Mouse (Mus musculus) adrenal gland, postnatal 10 days (tissue): ENCODE data around the gene Naxd. TPM values are rescaled to one million over a fixed set of nuclear protein-coding genes. Genes with fewer than 3 reads are reported as not detected.
A peak's percentile ranks its signal among the peaks of the same experiment; 100 is the strongest.
"Not testable (repeated sequence)": the region's sequence is repeated elsewhere in the genome, so short reads cannot be mapped to it uniquely, and the experiment has no call there.

ENCODE experiments used
- DNase-seq: peaks from one replicate; pipeline ENCODE4 v3.0.0; 2021; ENCODE audit warnings: mixed read lengths
- total RNA-seq, 2 experiments: library from RNA; stranded (reverse); gene quantifications; 2 replicates each; pipeline ENCODE4 v1.2.3; 2021

Naxd gene
- total RNA-seq, 2 experiments from 2014 or later, result 60.9 to 63.3 TPM

DNA sequence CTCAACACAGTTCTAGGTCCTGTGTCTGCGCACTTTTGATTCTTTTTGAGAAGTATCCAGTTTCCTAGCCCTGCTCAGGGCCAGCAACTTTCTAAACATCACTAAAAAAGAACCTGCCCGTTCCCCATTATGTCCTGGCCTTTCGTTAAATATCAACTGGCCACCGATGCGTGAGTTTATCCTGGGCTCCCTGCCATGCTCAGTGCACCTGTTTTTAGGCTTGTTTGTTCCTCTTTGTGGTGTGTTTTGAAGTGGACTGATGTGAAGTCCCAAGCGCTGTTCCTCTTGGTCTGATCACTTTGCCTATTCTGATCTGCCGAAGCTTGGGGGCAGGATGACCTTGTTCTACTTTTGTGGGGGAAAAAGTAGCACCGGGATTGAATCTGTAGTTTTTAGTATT lies 26.0 kb upstream of the Naxd start:
- no peak for DNase-seq

DNA sequence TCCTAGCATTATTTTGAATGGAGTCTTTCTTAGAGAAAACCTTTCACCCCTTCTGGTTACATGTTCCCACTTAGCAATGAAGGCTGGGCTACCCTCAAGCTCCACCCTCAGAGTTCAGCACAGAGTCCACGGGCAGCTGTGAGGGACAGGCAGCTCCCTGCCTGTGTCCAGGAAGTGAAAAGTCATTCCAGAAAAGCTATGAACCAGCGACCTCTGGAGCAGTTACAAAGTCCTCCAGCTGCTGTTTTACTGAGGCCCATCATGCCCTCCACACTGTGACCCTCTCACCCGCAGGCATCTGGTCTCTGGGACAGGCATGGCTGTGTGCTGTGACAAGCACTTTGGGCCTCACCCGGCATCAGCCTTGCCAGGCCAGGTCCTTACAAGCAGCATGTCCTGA lies 24.2 kb upstream of the Naxd start:
- DNase-seq, result peak; percentile 28

DNA sequence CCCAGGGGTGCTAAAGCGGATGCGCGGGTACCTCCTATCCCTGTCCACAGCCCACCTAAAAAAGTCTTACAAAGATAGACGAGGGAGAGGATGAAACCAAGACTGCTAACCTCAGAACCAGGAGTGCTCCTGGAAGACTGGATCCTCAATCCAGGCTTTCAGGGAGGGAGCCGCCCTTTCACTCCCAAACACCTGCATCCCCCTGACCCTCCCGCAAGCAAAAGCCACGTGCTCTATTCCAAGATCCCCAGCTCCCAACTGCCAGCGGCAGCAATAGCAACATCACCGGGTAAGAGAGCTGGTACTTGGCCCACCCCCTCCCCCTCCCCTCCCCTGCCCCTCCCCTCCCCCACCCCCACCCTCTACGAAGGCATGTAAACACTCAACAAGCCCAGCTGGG lies 21.9 kb upstream of the Naxd start:
- no peak for DNase-seq

DNA sequence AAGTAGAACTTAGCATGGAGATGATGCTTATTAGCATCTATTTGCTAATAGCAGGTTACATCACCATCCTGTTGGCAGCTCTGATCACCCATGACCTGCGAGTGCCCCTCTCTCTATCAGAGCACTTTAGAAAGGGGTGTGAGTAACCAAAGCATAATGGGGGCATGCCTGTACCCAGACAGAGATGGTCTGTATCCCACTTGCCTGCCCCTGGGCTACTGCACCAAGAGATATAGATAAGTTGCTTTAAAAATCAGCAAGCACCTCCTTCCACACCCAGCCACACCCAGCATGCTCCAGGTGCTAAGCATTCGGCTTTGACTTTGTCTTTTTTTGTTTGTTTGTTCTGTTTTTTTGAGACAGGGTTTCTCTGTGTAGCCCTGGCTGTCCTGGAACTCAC lies 21.4 kb upstream of the Naxd start:
- no peak for DNase-seq

DNA sequence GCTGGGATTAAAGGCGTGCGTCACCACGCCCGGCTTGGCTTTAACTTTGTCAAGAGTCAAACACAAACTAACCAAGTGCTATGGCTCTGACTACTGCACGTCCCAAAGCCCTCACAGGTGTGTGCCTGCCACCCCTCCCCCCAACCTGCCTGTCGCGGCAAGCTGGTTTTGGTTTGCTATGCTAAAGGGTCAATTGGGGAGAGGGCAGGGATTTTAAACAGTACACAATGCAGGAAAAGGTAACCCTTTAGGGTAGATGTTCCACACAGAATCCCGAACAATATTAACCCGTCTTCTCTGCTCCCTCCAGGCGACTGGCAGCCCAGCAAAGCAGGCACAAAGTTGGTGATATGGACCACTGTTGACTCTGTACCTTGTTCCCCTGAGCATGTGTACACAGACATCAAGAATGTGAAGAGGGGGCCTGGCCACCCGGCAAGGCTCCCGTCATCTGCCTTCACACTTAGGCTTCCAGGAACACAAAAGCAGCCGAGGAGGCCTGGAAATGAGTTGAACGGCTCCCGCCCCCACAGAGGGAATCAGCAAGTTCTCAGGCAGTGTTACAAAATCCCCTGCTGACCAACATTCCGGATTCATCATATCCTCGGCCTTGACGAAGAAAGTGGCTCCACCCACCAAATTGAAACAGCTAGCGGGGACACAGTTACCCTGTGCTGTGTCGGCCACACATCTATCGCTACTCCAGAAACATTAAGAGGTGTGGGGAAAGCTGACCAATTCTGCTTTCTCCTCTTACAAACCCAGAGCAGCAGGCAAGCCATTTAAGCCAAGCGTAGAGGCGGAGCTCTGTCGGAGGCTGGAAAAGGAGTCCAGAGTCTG lies 20.7 kb upstream of the Naxd start:
- DNase-seq, result peak; percentile 77

DNA sequence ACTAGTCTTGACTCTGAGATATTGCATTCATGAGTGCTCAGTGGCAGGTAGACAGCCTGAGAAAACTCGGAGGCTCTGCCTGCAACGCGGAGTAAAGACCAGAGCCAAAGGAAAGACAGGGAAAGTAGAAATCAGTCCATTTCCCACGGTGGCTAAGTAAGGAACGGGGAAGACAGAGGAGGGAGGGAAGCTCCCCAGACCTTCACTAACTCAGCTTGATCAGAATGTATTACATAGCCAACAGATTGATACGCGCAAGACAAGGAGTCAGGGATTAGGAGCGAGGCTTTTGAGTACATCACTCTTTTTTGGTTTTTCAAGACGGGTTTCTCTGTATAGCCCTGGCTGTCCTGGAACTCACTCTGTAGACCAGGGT lies 20.1 kb upstream of the Naxd start:
- no peak for DNase-seq

DNA sequence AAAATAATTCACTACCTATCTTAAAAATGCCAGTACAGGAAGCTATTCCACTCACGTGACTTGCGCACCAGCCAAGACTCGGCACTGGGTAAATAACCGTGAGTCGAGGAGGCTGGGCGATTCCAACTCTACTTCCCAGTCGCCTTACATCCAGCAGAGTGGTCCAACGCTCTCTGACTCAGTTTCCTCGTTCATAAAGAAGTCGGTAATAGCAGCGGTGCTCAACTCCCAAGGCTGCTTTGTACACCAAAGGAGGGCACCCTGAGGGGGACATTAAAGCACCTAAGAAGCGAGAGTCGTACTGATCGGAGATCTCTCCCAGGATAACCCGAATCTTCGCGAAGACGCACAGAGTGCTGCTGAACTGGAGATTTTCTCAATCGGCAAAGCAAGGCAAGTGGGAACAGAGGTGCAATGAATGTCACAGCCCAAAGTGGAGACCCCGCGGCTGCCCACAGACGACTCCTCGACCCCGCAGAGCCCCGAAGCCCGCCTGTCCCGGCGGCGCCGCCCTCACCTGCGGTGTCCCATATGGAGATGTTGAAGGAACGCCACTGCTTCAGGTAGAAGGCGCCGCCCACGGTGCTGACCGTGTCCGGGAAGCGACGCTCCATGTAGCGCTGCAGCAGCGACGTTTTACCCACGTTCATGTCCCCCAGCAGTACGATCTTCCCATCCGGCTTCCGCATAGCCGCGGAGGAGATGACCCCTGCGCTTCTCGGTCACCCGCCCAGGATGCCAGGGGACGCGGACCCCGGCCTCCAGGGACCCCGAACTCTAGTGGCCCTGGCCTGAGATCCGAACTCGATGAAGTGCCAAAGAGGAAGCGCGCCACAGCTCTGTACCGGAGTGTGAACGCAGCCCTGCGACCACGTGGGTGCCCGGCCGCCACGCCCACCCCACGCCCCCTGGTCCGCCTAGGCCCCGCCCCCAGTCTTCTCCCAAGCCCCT lies 19.2 kb upstream of the Naxd start, which contains the start of gene Rab20:
Gene Rab20, minus strand, starts transcription at position 900 of the 951 bp plus-strand sequence.
- DNase-seq, result peak; percentile 86

DNA sequence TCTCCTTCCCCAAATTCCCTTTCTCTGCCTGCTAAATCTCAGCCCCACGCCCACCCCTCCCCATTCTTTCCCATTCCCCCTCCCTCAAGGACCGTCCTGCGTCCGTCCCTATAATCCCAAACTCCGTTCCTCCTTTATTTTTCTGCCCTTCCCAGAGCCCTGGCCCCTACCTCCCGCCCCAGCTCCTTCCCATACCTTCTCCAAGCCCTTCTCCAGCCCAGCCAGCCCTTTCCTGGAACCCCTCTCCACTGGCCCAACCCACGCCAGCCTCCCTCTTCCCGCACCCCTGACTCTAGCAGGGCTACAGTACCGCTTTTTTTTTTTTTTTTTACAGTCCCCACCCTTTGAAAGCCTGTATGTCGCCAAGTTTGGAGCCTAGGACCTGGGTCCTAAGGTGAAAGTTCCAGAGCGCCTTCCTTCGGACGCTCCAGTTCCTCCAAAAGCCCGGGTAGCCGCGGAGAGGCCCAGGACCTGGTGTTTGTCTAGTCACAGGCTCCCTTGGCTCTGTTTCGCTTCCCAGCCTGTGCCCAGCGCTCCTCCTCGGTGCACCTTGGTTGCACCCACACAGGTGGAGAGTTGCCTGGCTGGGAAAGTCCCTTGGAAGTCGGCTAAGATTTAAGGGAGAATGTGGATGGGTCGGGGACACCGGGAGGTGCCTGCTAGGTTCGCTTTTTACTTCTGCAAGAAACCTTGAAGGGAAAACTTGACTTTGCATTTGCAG lies 18.3 kb upstream of the Naxd start:
- DNase-seq, result no peak

DNA sequence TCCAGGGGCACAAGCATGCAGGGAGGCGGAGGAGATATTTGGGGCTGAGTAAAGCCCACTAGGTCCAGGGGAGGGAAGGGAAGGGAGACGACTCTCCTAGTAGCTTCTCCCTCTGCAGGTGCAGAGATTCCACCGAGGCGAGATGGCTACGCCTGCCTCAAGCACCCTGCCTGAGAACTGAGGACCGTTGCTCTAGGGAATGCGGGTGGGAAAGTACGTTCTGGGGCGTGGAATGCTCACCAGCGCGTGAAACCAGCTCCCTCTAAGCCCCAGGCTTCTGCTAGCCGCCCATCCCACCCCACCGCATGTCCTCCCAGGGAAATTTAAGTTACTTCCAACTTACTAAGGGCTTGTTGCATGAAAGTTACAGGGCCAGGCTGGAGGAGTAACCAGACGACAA lies 17.7 kb upstream of the Naxd start:
- no peak for DNase-seq

DNA sequence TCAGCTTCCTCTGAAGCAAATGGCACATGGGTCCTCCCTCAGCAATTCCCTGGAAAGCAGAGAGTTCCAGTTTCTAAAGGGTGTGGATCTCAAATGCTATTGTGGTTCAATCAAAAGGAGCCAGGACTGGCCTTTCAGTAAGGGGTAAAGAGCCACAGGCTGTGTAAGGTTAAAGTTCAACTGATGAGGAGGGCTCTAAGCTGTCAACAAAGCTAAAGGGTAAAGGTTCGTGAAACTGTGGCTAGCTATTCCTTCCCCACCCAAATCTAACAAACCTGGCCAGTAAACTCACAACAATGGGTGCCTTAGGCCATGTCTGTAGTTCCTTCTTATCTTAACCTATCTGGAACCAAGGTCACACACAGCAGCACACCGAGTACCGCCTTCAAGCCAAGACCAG lies 15.4 kb upstream of the Naxd start:
- DNase-seq, result no peak

DNA sequence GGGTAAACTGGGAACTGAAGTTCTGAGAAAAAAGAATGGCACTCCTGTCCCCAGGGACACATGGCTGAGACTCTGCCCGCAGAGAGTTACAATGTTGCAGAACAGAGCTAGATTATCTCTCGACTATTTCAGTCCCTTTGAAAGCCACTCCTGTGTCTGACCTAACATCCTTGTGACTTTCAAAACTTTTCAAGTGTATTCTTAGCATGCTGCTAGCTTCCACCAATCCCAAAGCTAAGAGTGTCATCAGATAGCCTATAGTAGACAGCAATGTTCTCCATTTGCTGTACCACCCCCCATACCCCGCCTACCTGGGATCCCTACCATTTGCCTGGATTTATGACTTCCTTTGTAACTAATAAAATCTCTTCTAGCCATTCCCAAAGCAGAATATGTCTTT lies 14.8 kb upstream of the Naxd start:
- no peak for DNase-seq

DNA sequence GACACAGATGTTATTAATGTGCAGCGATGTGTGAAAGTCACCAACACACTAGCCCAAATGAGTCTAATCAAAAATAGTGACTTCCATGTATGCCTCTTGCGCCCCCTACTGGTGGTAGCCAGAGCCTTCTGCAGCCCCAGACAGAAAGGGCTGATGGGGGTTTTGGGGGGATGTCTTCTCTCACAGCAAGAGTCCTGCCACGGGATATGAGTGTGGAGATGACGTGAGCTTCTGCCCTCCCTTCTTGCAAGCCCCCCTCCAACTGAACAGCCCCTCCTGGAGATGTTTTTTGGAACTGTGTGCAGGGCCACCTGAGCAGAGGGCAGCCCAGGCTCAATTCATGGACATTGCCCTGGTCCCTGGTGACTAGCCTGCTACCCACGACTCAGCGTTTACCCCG lies 11.2 kb upstream of the Naxd start:
- DNase-seq, result peak; percentile 86

DNA sequence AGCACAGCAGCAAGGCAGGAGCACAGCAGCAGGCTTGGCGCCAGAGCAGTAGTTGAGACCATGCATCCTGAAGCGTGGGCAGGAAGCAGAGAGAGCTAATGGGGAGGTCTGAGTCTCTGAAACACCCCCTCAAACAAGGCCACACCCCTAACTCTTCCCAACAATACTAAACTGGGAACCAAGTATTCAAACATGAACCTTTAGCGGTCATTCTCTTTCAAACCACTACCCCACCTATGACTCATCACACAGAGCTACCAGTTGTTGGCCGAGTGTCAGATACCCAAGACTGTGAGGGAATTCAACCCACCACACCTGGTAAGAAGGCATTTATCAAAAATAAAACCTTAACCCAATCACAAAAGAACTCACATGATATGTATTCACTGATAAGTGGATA lies 10.1 kb upstream of the Naxd start:
- no peak for DNase-seq

DNA sequence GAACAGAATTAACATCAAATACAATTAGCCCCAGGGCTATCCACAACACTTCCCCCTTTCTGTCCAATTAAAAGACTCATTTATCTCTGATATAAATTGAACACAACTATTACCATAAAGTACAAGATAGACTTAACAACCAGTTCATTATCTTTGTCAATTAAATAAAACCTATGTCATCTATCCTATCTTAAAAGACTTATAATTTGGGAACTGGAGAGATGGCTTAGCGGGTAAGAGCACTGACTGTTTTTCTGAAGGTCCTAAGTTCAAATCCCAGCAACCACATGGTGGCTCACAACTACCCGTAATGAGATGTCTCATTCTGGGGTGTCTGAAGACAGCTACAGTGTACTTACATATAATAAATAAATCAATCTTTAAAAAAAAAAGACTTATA lies 5.0 kb upstream of the Naxd start:
- DNase-seq, result not testable (repeated sequence)

DNA sequence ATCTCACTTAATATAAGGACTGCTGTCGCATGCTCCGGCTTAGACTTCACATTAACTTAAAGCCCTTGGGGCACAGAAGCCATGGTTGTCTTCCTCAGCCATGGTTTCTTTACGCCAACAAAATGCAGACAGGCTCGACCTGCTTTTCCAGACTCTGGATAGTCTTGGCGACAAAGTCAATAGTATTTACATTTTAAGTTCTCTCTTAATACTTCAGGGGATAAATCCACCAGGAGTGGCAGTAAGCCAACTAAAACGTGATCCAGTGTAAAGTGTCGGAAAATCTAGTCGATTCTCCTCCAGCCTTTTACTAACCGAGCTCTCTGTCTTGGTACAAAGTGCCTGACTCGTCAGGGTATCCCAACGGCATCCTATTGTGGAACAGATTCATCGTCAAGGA lies 975 bp downstream of the Naxd start:
- DNase-seq, result no peak

DNA sequence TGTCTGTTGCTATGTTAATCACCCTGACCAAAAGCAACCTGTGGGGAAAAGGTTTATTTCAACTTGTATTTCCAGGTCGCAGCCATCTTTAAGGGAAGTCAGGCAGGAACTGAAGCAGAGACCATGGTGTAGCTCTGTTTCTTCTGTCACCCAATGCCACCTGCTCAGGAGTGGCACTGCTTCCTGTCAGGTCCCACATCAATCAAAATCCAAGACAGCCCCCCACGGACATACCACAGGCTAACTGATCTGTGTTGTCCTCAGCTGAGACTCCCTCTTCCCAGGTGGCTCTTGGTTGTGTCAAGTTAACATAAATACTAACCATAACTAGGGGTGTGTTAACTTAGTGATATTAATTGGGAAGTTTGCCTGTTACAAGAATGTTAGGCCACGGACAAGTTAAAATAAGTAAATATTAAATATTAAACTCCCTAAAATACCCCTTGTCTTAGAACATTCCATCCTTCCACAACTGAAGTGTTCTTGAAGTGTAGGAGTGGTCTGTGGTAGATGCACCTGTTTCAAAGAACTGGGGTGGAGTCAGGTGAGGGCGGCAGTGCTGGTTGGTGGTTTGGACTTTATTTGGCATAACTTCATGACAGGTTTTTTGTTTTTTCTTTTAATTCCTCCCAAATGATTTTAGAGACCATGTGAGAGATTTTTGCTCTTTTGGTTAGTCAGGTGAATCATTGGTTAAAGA lies 1.6 kb downstream of the Naxd start:
- no peak for DNase-seq

DNA sequence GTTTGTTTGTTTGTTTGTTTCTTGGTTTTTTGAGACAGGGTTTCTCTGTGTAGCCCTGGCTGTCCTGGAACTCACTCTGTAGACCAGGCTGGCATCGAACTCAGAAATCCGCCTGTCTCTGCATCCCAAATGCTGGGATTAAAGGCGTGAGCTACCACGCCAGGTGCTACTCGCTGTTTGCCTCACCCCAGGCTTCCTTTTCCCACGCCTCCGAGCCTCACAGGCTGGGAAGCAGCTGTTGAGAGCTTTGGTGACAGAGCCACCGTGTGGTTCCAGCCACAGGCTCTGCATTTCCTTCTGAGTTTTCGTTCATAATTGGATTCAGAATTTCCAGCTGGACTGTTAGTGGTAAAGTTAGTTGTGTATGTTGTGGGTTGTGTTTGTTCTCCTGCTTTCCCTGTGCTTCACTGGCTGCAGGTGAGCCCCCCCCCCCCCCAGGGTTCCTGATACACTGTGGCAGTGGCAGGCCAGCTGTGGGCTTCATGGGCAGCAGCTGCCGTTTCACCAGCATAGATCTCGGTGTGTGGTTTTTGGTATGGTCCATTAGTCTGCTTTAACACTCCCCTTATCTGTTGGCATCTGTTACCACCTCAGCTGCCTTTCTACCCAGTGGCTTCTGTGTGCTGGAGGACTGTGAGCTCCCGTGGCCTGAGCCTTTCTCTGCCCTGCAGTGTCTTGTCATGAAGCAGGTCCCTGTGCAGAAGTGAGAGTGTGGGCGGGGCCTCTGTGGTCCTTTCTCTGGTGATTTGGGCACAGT lies 6.3 kb downstream of the Naxd start:
- no peak for DNase-seq

DNA sequence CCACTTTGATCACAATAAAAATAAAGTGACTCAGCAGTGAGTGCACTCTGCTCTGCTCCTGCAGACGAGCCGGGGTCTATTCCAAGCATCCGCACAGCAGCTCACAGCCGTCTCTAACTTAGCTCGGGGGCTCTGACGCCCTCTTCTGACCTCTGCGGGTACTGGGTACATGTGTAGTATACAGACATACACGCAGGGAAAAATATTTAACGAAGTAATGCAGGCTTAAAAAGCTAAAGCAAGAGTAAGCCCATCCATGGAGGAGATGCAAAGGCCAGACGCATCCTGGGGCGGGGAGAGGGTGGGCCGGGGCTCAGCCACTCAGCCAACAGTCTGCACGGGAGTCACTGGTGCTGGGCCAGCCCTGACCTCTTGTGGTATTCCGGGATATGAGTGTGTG lies 8.8 kb downstream of the Naxd start:
- DNase-seq, result no peak

DNA sequence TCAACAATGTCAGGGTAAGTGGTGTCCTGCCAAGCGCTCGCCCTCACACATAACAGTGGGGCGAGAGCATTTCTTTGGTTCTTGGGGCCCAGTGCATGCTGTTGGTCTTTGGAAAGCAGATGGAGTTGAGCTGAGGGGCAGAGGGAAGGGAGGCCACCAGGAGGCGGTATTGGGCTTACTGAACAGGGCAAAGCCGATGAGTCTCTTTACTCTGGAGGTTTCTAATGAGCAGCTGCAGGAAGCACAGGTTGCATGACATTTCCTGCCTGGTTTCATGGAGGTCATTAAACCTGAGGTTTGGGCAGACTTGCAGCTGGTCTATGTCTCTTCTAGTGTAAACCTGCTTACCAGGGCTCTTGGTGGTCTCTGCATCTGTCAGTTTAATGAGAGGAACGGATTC lies 9.5 kb downstream of the Naxd start:
- peak; percentile 79 for DNase-seq

DNA sequence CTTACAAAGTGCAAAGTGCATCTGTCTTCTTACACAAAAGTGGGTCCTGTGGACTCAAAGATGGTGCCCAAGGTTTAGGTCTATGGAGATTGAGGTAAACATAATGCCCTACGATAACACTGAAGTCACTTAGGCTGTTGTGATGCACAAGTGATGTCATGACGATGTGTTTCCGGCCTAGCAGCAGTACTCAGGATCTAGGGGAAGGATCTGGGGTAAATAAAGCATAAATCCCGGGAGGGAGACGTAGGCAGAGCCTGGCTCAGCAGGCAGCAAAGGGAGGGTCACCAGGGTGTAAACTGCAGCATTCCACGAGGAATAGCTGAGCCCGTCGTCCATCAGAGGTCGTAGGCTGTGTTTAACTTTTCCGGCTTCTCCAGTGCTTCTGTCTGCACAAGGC lies 11.6 kb downstream of the Naxd start:
- DNase-seq, result no peak

DNA sequence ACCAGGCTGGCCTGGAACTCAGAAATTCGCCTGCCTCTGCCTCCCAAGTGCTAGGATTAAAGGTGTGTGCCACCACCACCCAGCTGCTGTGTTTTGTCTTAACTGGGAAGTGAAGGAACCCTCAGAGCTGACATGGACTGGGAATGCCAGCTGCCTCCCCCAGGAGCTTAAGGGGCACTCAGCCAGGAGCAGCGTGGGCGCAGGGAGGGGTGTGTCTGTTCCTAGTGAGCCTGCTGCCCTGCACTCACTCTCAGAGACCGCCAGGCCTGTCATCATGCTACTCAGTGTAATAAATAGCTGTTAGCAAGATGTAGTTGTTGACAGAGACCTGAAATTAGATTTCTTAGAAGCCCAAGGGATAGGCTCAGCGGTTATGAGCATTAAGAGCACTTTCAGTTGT lies 13.7 kb downstream of the Naxd start:
- no peak for DNase-seq
